Mouse (Mus musculus): ENCODE data around the gene Kiss1r.

DNA sequence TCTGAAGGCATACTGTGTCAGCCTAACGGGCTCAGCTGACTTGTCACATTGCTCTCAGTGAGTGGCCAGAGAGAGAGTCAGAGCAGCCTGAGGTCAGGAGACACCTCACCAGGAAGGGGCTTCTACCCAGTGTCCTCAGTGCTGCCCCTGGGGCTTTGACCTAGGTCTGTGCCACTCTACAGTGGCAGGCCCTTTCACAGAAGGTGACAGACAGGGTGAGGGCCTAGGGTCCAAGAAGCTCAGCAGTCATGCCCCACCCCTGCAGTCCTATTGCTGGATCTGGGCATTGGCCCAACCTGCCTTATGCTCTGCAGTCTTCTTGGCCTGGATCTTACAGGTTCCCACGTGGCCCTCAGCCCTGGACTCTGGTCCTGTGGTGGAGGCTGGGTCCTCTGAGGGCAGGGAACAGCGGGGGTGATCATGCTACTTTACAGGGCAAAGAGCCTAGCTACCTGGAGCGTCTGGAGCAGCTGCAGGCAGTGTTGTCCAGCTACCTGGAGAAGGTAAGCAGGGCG is 50.2 kb downstream of the Kiss1r start:
- TF ChIP-seq EP300 (IDR thresholded peaks at IDR 0.05), result no peak
- TF ChIP-seq CTCF (IDR thresholded peaks at IDR 0.05), result no peak
